Mouse (Mus musculus): ENCODE results near the gene Stat4.

DNA sequence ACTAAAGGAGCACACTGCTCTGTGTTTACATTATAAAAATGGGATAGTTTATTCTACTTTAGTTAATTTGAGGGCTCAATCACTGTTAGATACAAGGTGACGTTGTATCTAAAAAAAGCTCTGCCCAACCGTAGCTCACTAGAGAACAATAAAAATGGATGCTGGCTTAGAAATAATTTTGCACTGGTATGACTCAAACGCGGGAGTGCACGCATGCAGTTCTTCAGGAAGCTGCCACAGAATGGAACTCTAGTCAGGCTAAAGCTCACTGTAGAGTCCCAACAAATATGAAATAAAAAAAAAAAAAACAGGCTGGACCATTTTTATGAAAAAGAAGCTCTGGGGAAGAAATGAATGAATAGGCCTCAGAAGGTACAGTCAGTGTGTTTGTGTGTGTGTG, 23.8 kb downstream of the Stat4 start:
- no peak for TF ChIP-seq POLR2A (IDR thresholded peaks at IDR 0.05; ENCODE audit: low read depth, low read length)
- TF ChIP-seq CTCF (conservative IDR thresholded peaks at IDR 0.05; ENCODE audit: insufficient read depth, insufficient read length, low read depth, low read length), result no peak
